Mouse (Mus musculus) forebrain, embryonic 11.5 days (tissue): ENCODE measurements at regions not wholly inside any gene's neighbourhood (a gene's known extent, or its start where the extent isn't known, plus 50 kb on each side); places are given as distances from the start of the nearest gene placed in this dataset.

Experiments
- ATAC-seq: fragments of 200-750 bp; cut with Nextera tagmentation; replicated peaks from 2 replicates; pipeline ENCODE4 v1.8.0; 2017; ENCODE audit warnings: moderate TSS enrichment; ENCODE audit not compliant: low FRiP score
- DNase-seq: peaks from one replicate; pipeline ENCODE4 v3.0.0-alpha.2; 2017; ENCODE audit warnings: low spot score
- H3K27ac ChIP-seq: fragments of 300-500 bp; sonication (generic); 2 replicates; pipeline ENCODE4 v1.5.1; 2014; ENCODE audit warnings: low read depth, low read length
- H3K27me3 ChIP-seq: fragments of 300-500 bp; sonication (generic); 2 replicates; pipeline ENCODE4 v1.6.1; 2014; ENCODE audit warnings: mild to moderate bottlenecking, low read length, mixed read lengths; ENCODE audit not compliant: control insufficient read depth, insufficient read depth
- H3K36me3 ChIP-seq: fragments of 300-500 bp; sonication (generic); 2 replicates; pipeline ENCODE4 v1.6.1; 2014; ENCODE audit warnings: mild to moderate bottlenecking, low read length, moderate library complexity, mixed read lengths; ENCODE audit not compliant: control insufficient read depth, insufficient read depth
- H3K4me1 ChIP-seq: fragments of 300-500 bp; sonication (generic); replicated peaks from 2 replicates; pipeline ENCODE4 v1.6.1; 2014; ENCODE audit warnings: low read length, mixed read lengths; ENCODE audit not compliant: control insufficient read depth, insufficient read depth
- H3K4me2 ChIP-seq: fragments of 300-500 bp; sonication (generic); 2 replicates; pipeline ENCODE4 v1.6.1; 2014; ENCODE audit warnings: low read depth, mild to moderate bottlenecking, low read length, moderate library complexity, mixed read lengths; ENCODE audit not compliant: severe bottlenecking
- H3K4me3 ChIP-seq: fragments of 300-500 bp; sonication (generic); 2 replicates; pipeline ENCODE4 v1.5.1; 2014; ENCODE audit warnings: low read depth, low read length
- H3K9ac ChIP-seq: fragments of 300-500 bp; sonication (generic); 2 replicates; pipeline ENCODE4 v1.6.1; 2014; ENCODE audit warnings: low read length
- H3K9me3 ChIP-seq: fragments of 300-500 bp; sonication (generic); 2 replicates; pipeline ENCODE4 v1.6.1; 2016; ENCODE audit warnings: low read length, mixed read lengths; ENCODE audit not compliant: control insufficient read depth
- WGBS: fragments of 180-500 bp; shearing (Covaris S2); extraction: QIAGEN DNeasy Blood & Tissue Kit; methylation state at CpG from one replicate; pipeline ENCODE4 v1.1.7; 2014; 5-methylcytosine and 5-hydroxymethylcytosine counted together

- Histone ChIP-seq H3K4me2 (no peak overlapping the region), H3K9ac (no peak overlapping the region), H3K27me3 (no peaks in the 10 kb centered on the region), H3K27ac (no peak overlapping the region), H3K4me3 (no peak overlapping the region), H3K4me1 (no peaks in the 10 kb centered on the region), H3K36me3 (no peaks in the 10 kb centered on the region), H3K9me3 (no peaks in the 10 kb centered on the region)
- no peak for DNase-seq
- 69% methylated on average over 2 of the region's 2 CpGs for WGBS
- no peak for ATAC-seq
Measured at GRCm38 (mm10) chr11:18122616-18123015, 168.9 kb upstream of the Etaa1 start.

- H3K9ac ChIP-seq: no peak overlapping the region
- H3K27me3 ChIP-seq: no peaks in the 10 kb centered on the region
- H3K4me3 ChIP-seq: no peak overlapping the region
- no peak overlapping the region for H3K27ac ChIP-seq
- no peaks in the 10 kb centered on the region for H3K4me1 ChIP-seq
- DNase-seq: no peak
- no peaks in the 10 kb centered on the region for H3K36me3 ChIP-seq
- H3K9me3 ChIP-seq: no peaks in the 10 kb centered on the region
- 85% methylated on average over 9 of the region's 9 CpGs for WGBS
- no peak for ATAC-seq
- no peak overlapping the region for H3K4me2 ChIP-seq
Measured at GRCm38 (mm10) chr11:18115693-18116450, 162.2 kb upstream of the Etaa1 start.

- DNase-seq (no peak), ATAC-seq (no peak)
- Histone ChIP-seq H3K4me1 (no peaks in the 10 kb centered on the region), H3K27ac (no peak overlapping the region), H3K27me3 (no peaks in the 10 kb centered on the region), H3K36me3 (no peaks in the 10 kb centered on the region), H3K9me3 (no peaks in the 10 kb centered on the region), H3K9ac (no peak overlapping the region), H3K4me2 (no peak overlapping the region), H3K4me3 (no peak overlapping the region)
- WGBS: 92% methylated on average over 3 of the region's 3 CpGs
Measured at GRCm38 (mm10) chr11:18102841-18103240, 149.2 kb upstream of the Etaa1 start.

GRCm38 (mm10) chr11:18075840-18076435, 122.3 kb upstream of the Etaa1 start:
- no peaks in the 10 kb centered on the region for H3K4me1 ChIP-seq
- no peaks in the 10 kb centered on the region for H3K36me3 ChIP-seq
- no peak overlapping the region for H3K4me3 ChIP-seq
- WGBS: 92% methylated on average over 4 of the region's 4 CpGs
- H3K9ac ChIP-seq: no peak overlapping the region
- no peaks in the 10 kb centered on the region for H3K27me3 ChIP-seq
- no peaks in the 10 kb centered on the region for H3K9me3 ChIP-seq
- H3K27ac ChIP-seq: no peak overlapping the region
- H3K4me2 ChIP-seq: no peak overlapping the region
- ATAC-seq (0 out of 2 replicates have a peak, but pooled peaks have one; percentile 44), DNase-seq (no peak)

GRCm38 (mm10) chr11:18070586-18071306, 117.1 kb upstream of the Etaa1 start:
- no peak for ATAC-seq
- Histone ChIP-seq H3K36me3 (no peaks in the 10 kb centered on the region), H3K27ac (no peak overlapping the region), H3K4me2 (no peak overlapping the region), H3K9ac (no peak overlapping the region), H3K4me3 (no peak overlapping the region), H3K27me3 (no peaks in the 10 kb centered on the region), H3K4me1 (no peaks in the 10 kb centered on the region), H3K9me3 (no peaks in the 10 kb centered on the region)
- DNase-seq: no peak
- 87% methylated on average over 4 of the region's 4 CpGs for WGBS

- no peak overlapping the region for H3K4me2 ChIP-seq
- no peaks in the 10 kb centered on the region for H3K4me1 ChIP-seq
- H3K4me3 ChIP-seq: no peak overlapping the region
- no peaks in the 10 kb centered on the region for H3K36me3 ChIP-seq
- H3K9ac ChIP-seq: no peak overlapping the region
- no peaks in the 10 kb centered on the region for H3K9me3 ChIP-seq
- DNase-seq: no peak
- H3K27ac ChIP-seq: no peak overlapping the region
- ATAC-seq: no peak
- WGBS: 79% methylated on average over 8 of the region's 8 CpGs
- no peaks in the 10 kb centered on the region for H3K27me3 ChIP-seq
Measured at GRCm38 (mm10) chr11:18070032-18070374, 116.3 kb upstream of the Etaa1 start.

- ATAC-seq (peak; percentile 55; the same call in 1 of the 2 replicates), DNase-seq (no peak)
- no peak overlapping the region for H3K9ac ChIP-seq
- H3K4me3 ChIP-seq: no peak overlapping the region
- no peaks in the 10 kb centered on the region for H3K9me3 ChIP-seq
- no peaks in the 10 kb centered on the region for H3K27me3 ChIP-seq
- no peak overlapping the region for H3K4me2 ChIP-seq
- WGBS: 67% methylated on average over 7 of the region's 7 CpGs
- no peak overlapping the region for H3K27ac ChIP-seq
- no peaks in the 10 kb centered on the region for H3K4me1 ChIP-seq
- no peaks in the 10 kb centered on the region for H3K36me3 ChIP-seq
Measured at GRCm38 (mm10) chr11:18069348-18070031, 115.8 kb upstream of the Etaa1 start.

GRCm38 (mm10) chr11:18068085-18068484, 114.4 kb upstream of the Etaa1 start:
- Histone ChIP-seq H3K9me3 (no peaks in the 10 kb centered on the region), H3K4me2 (no peak overlapping the region), H3K36me3 (no peaks in the 10 kb centered on the region), H3K27ac (no peak overlapping the region), H3K4me3 (no peak overlapping the region), H3K9ac (no peak overlapping the region), H3K4me1 (no peaks in the 10 kb centered on the region), H3K27me3 (no peaks in the 10 kb centered on the region)
- ATAC-seq (no peak), DNase-seq (no peak)
- 20% methylated on average over 2 of the region's 2 CpGs for WGBS
